Mouse (Mus musculus) cerebellum, postnatal 4 days (tissue): ENCODE results near the gene Hfe.
A peak's percentile ranks its signal among the peaks of the same experiment; 100 is the strongest.

ENCODE experiments used
- DNase-seq, 2 experiments: peaks; one replicate each; pipeline ENCODE4 v3.0.0; 2022; ENCODE audit warnings: low spot score in 2 of 2, mixed read lengths in 1 of 2

The Hfe gene

GRCm38 (mm10) chr13:23710374-23711089, at the start of gene Hfe:
Hfe (minus strand) TSS chr13:23710854.
- DNase-seq = no peak

- no peak for DNase-seq
Measured at GRCm38 (mm10) chr13:23759916-23760239, 49.2 kb upstream of the Hfe start.

GRCm38 (mm10) chr13:23759251-23759771, 48.7 kb upstream of the Hfe start:
- DNase-seq = no peak

DNA sequence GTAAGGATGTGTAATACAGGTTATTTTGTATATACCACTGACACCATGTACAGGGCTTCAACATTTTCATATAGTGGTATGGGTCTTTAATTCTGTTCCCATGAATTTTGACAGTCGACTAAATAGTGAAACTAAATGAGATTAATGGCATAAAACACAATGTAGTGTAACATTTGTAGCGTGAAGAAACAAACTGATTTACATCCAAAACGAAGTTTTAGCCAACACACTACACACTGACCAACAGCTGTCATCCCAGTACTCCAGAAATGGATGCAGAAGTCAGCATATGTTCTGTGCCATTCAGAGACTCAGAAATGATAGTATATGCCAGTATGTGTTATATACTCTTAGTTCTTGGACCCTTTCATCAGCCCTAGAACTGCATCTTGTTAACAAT, 47.3 kb upstream of the Hfe start:
- no peak for DNase-seq

GRCm38 (mm10) chr13:23757211-23757773, 46.6 kb upstream of the Hfe start:
- DNase-seq = no peak

GRCm38 (mm10) chr13:23756790-23757189, 46.1 kb upstream of the Hfe start, which contains the start of gene Hist1h4b:
Hist1h4b (plus strand) TSS chr13:23757013.
- DNase-seq = peak in 1 of 2 experiments; percentile 75

DNA sequence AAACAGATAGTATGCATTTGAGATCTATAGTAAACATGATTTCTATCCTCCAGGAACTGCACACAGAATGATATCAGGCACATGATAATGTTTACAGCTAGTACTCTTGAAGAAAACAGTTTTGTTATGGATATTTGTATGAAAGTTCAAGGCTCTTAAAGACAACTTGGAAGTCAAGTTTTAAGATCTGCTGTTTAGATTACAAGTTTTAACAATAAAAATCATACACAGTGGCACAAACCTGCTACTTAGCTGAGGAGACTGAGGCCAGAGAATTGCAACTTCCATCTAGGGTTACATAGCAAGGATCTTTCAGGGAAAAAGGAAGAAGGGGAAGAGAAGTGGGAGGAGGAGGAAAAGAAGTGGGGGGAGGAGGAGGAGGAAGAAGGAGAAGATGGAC, 44.3 kb upstream of the Hfe start:
- DNase-seq = no peak

DNA sequence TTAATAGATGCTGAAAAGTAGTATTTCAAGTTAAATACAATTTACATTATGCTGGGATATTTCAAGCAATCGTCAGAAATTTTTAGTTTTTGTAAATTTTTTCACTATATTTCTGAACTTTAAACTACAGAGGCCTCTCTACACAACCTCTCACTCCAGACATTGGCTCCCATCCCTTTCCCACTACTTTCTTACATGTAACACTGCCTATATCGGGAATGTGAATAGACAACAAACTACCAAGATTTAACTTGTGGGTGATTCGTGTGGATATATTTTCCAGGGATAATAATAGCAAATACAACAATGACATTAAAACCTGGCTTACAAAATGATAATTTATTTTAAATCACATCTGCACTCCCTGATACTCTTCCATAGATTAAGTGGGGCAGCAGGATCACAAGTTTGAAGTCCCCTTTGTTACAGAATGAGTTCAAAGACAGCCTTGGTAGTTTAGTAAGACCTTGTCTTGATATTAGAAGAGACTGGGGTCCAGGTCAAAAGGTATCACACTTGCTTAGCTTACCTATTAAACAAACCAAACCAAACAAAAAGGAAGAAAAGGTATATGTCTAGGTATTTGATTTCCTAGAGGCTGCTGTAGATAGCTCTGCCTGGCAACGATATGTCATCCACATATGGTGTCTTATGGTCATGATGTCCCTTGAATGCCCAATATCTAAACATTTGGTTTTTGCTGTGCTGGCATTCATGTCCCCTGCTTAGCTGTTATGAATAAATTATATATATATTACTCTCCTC, 42.8 kb upstream of the Hfe start:
- no peak for DNase-seq

DNA sequence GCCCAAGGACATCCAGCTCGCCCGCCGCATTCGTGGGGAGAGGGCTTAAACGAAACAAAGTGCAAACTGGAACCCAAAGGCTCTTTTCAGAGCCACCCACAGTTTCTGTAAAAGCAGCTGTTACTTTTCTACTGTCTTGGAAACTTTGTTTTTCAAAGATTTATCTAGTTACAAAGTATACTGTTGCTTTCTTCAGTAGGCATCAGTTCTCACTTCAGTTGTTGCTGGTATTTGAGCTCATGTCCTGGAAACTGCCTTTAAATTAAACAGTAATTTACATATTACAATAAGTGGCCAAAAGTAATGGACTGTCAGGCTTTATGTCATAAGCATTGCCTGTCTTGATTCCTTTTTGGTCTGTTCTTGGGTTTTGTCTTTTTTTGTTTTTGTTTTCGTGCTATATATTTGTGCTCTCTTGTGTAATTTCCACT, 42.1 kb upstream of the Hfe start:
- no peak for DNase-seq

DNA sequence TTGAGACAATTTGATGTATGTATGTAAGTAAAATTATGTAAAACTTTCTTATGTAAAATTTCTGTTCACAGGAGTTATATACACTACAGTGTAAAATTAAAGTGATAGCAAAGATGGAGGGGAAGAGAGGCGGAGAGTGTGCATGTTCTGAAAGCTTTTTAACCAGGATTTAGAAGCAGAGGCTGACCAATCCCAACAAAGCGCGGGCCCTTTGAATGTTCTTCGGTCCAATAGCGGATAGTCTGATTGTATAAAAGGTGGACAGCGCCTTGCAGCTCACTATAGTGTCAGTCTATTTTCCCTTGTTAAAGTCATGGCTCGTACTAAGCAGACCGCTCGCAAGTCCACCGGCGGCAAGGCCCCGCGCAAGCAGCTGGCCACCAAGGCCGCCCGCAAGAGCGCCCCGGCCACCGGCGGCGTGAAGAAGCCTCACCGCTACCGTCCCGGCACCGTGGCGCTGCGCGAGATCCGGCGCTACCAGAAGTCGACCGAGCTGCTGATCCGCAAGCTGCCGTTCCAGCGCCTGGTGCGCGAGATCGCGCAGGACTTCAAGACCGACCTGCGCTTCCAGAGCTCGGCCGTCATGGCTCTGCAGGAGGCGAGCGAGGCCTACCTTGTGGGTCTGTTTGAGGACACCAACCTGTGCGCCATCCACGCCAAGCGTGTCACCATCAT, 41.5 kb upstream of the Hfe start, which contains the start of gene Hist1h3b:
Hist1h3b (plus strand) TSS at position 201 of the 675 bp plus-strand sequence.
- peak; percentile 80 to 85 for DNase-seq

DNA sequence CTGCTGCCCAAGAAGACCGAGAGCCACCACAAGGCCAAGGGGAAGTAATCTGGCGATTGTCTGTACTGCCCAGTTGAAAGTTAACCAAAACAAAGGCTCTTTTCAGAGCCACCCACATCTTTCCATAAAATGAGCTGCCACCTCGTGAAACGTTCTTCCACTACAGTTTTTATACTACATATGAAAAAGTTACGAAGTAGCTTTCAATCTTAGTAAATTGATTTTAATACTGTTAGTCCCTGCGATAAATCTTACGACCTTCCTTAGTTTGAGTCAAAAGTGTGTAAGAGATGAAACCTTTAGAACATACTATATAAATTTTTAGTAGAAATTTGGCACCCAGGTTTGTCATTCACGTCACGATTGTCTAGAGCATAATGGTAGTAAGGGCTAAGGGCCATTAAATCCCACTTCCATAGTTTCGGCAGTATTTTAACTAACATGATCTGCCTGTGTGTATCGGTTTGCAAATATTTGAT, 40.9 kb upstream of the Hfe start:
- DNase-seq = no peak

DNA sequence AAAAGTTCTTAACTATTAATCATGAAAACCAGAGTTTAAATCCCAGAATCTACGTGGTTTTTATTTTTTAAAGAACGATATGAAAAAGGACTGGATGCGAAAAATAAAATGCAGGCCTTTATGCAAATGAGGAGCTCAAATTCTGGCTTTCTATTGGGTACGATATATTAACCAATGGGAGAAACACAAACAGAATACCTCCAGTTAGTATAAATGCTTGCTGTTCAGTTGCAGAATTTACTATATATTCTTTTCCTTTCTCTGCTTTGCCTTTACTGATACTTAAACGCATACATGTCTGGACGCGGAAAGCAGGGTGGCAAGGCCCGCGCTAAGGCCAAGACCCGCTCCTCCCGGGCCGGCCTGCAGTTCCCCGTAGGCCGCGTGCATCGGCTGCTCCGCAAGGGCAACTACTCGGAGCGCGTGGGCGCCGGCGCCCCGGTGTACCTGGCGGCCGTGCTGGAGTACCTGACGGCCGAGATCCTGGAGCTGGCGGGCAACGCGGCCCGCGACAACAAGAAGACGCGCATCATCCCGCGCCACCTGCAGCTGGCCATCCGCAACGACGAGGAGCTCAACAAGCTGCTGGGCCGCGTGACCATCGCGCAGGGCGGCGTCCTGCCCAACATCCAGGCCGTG, 40.3 kb upstream of the Hfe start, which contains the start of gene Hist1h2ab:
Hist1h2ab (plus strand) TSS at position 288 of the 639 bp plus-strand sequence.
- peak in 1 of 2 experiments; percentile 51 for DNase-seq

DNA sequence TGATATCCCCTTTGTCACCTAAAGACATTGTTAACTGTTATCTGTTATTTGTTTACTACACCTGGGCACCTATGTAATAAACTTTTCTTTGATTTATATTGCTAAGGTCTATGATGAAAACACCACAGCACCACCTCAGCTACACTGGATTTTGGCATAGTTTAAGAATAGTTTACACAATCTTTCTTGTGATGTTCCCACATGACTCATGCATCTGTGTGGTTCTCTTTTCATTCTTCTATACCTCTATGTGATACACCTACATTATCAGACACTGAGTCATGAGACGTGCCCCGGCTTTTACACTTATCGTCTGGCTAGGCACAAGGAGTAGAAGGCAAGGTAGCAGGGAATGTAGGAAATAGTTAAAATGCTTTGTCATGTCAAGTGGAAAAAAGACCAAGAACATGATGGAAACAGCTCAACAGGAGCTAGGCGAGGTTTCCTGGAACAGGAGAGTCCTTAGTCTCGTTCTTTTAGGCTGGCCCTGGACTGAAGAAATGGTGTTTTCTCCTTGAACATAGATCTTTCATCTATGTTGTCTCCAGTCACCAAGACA, 39.0 kb upstream of the Hfe start:
- no peak for DNase-seq

DNA sequence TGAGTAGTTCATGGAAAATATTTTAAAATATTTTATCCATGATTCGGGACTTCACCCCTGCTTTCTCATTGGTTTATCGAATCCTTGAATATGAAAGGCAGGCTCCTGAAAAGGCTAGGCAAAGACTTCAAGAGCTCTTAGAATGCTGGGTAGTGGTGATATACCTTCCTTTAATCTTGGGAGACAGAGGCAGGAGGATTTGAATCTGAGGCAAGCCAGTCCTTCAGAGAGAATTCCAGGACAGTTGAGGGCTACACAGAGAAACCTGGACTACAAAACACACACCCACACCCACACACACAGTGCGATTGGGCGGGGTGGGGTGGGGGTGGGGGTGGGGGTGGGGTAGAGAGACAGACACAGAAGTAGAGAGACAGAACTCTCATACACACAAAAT, 37.2 kb upstream of the Hfe start:
- DNase-seq = no peak

GRCm38 (mm10) chr13:23747081-23747891, 36.6 kb upstream of the Hfe start:
- no peak for DNase-seq

- DNase-seq = peak in 1 of 2 experiments; percentile 55
Measured at GRCm38 (mm10) chr13:23746201-23747080, 35.8 kb upstream of the Hfe start, which contains the start of gene Hist1h2bb. Hist1h2bb (plus strand) TSS chr13:23746734.

- peak; percentile 69 to 83 for DNase-seq
Measured at GRCm38 (mm10) chr13:23745381-23746161, 34.9 kb upstream of the Hfe start, which contains the start of gene Hist1h3c. Hist1h3c (minus strand) TSS chr13:23745602.
